Mouse (Mus musculus): ENCODE data around the gene 1700001C02Rik. TPM values are rescaled to one million over a fixed set of nuclear protein-coding genes. Genes with fewer than 3 reads are reported as not detected.
A peak's percentile ranks its signal among the peaks of the same experiment; 100 is the strongest.

Gene 1700001C02Rik
- total RNA-seq (2012; rRNA removed) = not detected in 2 replicates

- Histone ChIP-seq H3K27ac (ENCODE audit: insufficient read depth, low read depth, low read length, poor library complexity, severe bottlenecking) (no peak within 1 kb of the TSS), H3K36me3 (ENCODE audit: control insufficient read depth, insufficient read depth, low read length, poor library complexity, severe bottlenecking) (no peaks in the 10 kb centered on the region), H3K4me1 (ENCODE audit: control insufficient read depth in 2 of 2, insufficient read depth in 2 of 2, low read length in 2 of 2, poor library complexity in 1 of 2) (peaks cover 8 to 17% of the 10 kb centered on the region in 2 experiments; a peak in 3 of 4 replicates), H3K4me3 (ENCODE audit: insufficient read depth in 1 of 2, low read depth in 1 of 2, low read length in 2 of 2, poor library complexity in 1 of 2, severe bottlenecking in 1 of 2) (peak within 1 kb of the TSS; percentile 41 to 51; a peak in 3 of 4 replicates), H3K9ac (ENCODE audit: insufficient read depth, low read depth, low read length, poor library complexity, severe bottlenecking) (peak within 1 kb of the TSS; percentile 6; the same call in 1 of the 2 replicates), H3K9me3 (ENCODE audit: control insufficient read depth, insufficient read depth, low read depth, low read length) (no peaks in the 10 kb centered on the region)
- in situ Hi-C loops (cut with MboI; ENCODE audit: low sequenced_read_pairs in 2 of 2, unreplicated experiment in 2 of 2) = no loop called here
- DNase-seq (ENCODE audit: low read depth, low spot score) = no peak
- TF ChIP-seq ZNF384 (IDR thresholded peaks at IDR 0.05; ENCODE audit: low read depth, low read length) = no peak
- no peak for TF ChIP-seq HCFC1 (IDR thresholded peaks at IDR 0.05; ENCODE audit: borderline replicate concordance, insufficient read depth, low read length)
- TF ChIP-seq CHD2 (IDR thresholded peaks at IDR 0.05; ENCODE audit: low read depth, low read length) = no peak
- TF ChIP-seq ZC3H11A (IDR thresholded peaks at IDR 0.05; ENCODE audit: borderline replicate concordance, low read depth, low read length) = no peak
- no peak for TF ChIP-seq MAFK (IDR thresholded peaks at IDR 0.05; ENCODE audit: insufficient read depth, low read depth, low read length)
These were observed at the start of gene 1700001C02Rik for GRCm38 (mm10) chr5:30465861-30466260. 1700001C02Rik (plus strand) TSS chr5:30466047.

- Histone ChIP-seq H3K36me3 (ENCODE audit: control insufficient read depth, insufficient read depth, low read length, poor library complexity, severe bottlenecking) (no peaks in the 10 kb centered on the region), H3K9ac (ENCODE audit: insufficient read depth, low read depth, low read length, poor library complexity, severe bottlenecking) (no peak overlapping the region), H3K4me3 (ENCODE audit: insufficient read depth in 1 of 2, low read depth in 1 of 2, low read length in 2 of 2, poor library complexity in 1 of 2, severe bottlenecking in 1 of 2) (no peak overlapping the region), H3K4me1 (ENCODE audit: control insufficient read depth in 2 of 2, insufficient read depth in 2 of 2, low read length in 2 of 2, poor library complexity in 1 of 2) (peaks cover 0 to 3% of the 10 kb centered on the region in 2 experiments; a peak in 1 of 4 replicates), H3K27ac (ENCODE audit: insufficient read depth, low read depth, low read length, poor library complexity, severe bottlenecking) (no peak overlapping the region), H3K9me3 (ENCODE audit: control insufficient read depth, insufficient read depth, low read depth, low read length) (no peaks in the 10 kb centered on the region)
- TF ChIP-seq ZC3H11A (IDR thresholded peaks at IDR 0.05; ENCODE audit: borderline replicate concordance, low read depth, low read length) = no peak
- TF ChIP-seq HCFC1 (IDR thresholded peaks at IDR 0.05; ENCODE audit: borderline replicate concordance, insufficient read depth, low read length) = no peak
- TF ChIP-seq ZNF384 (IDR thresholded peaks at IDR 0.05; ENCODE audit: low read depth, low read length) = no peak
- no peak for TF ChIP-seq CHD2 (IDR thresholded peaks at IDR 0.05; ENCODE audit: low read depth, low read length)
- no peak for TF ChIP-seq MAFK (IDR thresholded peaks at IDR 0.05; ENCODE audit: insufficient read depth, low read depth, low read length)
- peak; percentile 42 for DNase-seq (ENCODE audit: low read depth, low spot score)
- in situ Hi-C loops (cut with MboI; ENCODE audit: low sequenced_read_pairs in 2 of 2, unreplicated experiment in 2 of 2) = no loop called here
These were observed 49.2 kb upstream of the 1700001C02Rik start for GRCm38 (mm10) chr5:30416665-30417064.

GRCm38 (mm10) chr5:30423121-30423520, 42.7 kb upstream of the 1700001C02Rik start:
- H3K4me1 ChIP-seq (ENCODE audit: control insufficient read depth in 2 of 2, insufficient read depth in 2 of 2, low read length in 2 of 2, poor library complexity in 1 of 2) = no peaks in the 10 kb centered on the region
- TF ChIP-seq MAFK (IDR thresholded peaks at IDR 0.05; ENCODE audit: insufficient read depth, low read depth, low read length) (0 out of 2 replicates have a peak, but pooled peaks have one; percentile 5), ZNF384 (IDR thresholded peaks at IDR 0.05; ENCODE audit: low read depth, low read length) (no peak)
- no peaks in the 10 kb centered on the region for H3K9me3 ChIP-seq (ENCODE audit: control insufficient read depth, insufficient read depth, low read depth, low read length)
- no peak for DNase-seq (ENCODE audit: low read depth, low spot score)
- H3K36me3 ChIP-seq (ENCODE audit: control insufficient read depth, insufficient read depth, low read length, poor library complexity, severe bottlenecking) = no peaks in the 10 kb centered on the region
- in situ Hi-C loops (cut with MboI; ENCODE audit: low sequenced_read_pairs in 2 of 2, unreplicated experiment in 2 of 2) = loop anchor here in 1 of 2 experiments (5.0 kb wide), 1 partner anchor 214 kb away; no protein-coding TSS in a partner anchor
- H3K27ac ChIP-seq (ENCODE audit: insufficient read depth, low read depth, low read length, poor library complexity, severe bottlenecking) = no peak overlapping the region
- H3K4me3 ChIP-seq (ENCODE audit: insufficient read depth in 1 of 2, low read depth in 1 of 2, low read length in 2 of 2, poor library complexity in 1 of 2, severe bottlenecking in 1 of 2) = no peak overlapping the region
- H3K9ac ChIP-seq (ENCODE audit: insufficient read depth, low read depth, low read length, poor library complexity, severe bottlenecking) = no peak overlapping the region

- TF ChIP-seq MAFK (IDR thresholded peaks at IDR 0.05; ENCODE audit: insufficient read depth, low read depth, low read length) (no peak), ZC3H11A (IDR thresholded peaks at IDR 0.05; ENCODE audit: borderline replicate concordance, low read depth, low read length) (peak; percentile 31; the same call in 1 of the 2 replicates)
- DNase-seq (ENCODE audit: low read depth, low spot score) = peak; percentile 64
- in situ Hi-C loops (cut with MboI; ENCODE audit: low sequenced_read_pairs in 2 of 2, unreplicated experiment in 2 of 2) = loop anchor here in 1 of 2 experiments (5.0 kb wide), 1 partner anchor 214 kb away; no protein-coding TSS in a partner anchor
- no peaks in the 10 kb centered on the region for H3K9me3 ChIP-seq (ENCODE audit: control insufficient read depth, insufficient read depth, low read depth, low read length)
- H3K27ac ChIP-seq (ENCODE audit: insufficient read depth, low read depth, low read length, poor library complexity, severe bottlenecking) = no peak overlapping the region
- no peak overlapping the region for H3K9ac ChIP-seq (ENCODE audit: insufficient read depth, low read depth, low read length, poor library complexity, severe bottlenecking)
- H3K4me1 ChIP-seq (ENCODE audit: control insufficient read depth in 2 of 2, insufficient read depth in 2 of 2, low read length in 2 of 2, poor library complexity in 1 of 2) = 0 out of 4 replicates have a peak, but pooled peaks cover 0 to 2% of the 10 kb centered on the region in 2 experiments
- no peaks in the 10 kb centered on the region for H3K36me3 ChIP-seq (ENCODE audit: control insufficient read depth, insufficient read depth, low read length, poor library complexity, severe bottlenecking)
- no peak overlapping the region for H3K4me3 ChIP-seq (ENCODE audit: insufficient read depth in 1 of 2, low read depth in 1 of 2, low read length in 2 of 2, poor library complexity in 1 of 2, severe bottlenecking in 1 of 2)
These were observed 42.1 kb upstream of the 1700001C02Rik start for GRCm38 (mm10) chr5:30423572-30424244.
